Mouse (Mus musculus): ENCODE data around the gene Tbl2.

DNA sequence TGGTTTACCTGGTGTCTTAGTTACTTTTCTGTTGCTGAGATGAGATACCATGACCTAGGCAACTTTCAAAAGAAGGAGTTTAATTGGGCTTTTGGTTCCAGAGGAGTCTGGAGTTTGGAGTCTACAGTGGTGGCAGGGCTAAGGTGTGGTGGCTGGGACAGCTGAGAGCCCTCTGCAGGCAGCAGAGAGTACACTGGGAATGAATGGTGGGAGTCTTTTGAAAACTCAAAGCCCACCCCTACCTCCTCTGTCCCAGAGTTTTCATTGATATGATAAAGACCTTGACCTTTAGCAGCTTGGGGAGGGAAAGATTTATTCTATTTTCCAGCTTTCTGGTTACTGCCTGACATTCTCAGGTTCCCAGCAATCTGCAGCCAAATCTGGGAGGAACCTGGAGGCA is 25.6 kb downstream of the Tbl2 start:
- TF ChIP-seq CTCF (IDR thresholded peaks at IDR 0.05; ENCODE audit: control insufficient read depth, insufficient read depth, low read length) (no peak), POLR2A (IDR thresholded peaks at IDR 0.05; ENCODE audit: borderline replicate concordance, control insufficient read depth, low read depth, low read length) (no peak)

All from bone marrow, adult 2 months (tissue).